Mouse (Mus musculus) monocyte, adult 2 months (primary cell): ENCODE measurements around the gene Prkx.

ENCODE experiments used
- DNase-seq, 2 experiments: peaks; one replicate each; pipeline ENCODE4 v3.0.0; 2022; ENCODE audit warnings: low spot score in 2 of 2, low read depth in 1 of 2

Prkx gene

DNA sequence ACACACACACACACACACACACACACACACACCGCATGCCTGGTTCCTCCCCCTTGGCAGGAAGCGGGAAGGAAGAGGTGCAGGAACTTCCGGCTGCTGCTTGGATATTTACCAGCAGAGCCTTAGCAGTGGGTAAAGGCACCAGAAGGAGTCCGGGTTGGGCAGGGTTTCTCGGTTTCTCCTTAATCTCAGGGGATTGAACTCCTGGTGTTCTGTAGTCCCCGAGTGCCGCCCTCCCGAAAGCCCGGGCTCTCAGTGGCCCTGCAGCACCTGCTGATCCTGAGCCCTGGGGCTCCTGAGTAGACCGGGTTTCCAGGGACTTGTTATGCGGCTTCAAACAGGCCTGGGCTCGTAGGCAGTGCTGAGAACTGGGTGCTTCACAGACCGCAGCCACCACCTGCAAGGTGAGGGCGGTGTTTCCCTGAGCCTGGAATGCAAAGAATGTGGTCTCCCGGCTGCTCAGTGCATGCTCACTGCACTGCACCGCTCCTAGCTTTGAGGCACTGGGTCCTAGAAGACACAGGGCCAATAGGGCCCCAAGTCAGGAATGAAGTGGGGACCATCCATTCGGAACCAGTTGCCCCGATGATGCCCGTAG lies at the start of gene Prkx:
TSS of gene Prkx (minus strand) at position 41 of the 598 bp plus-strand sequence.
- DNase-seq: no peak

DNA sequence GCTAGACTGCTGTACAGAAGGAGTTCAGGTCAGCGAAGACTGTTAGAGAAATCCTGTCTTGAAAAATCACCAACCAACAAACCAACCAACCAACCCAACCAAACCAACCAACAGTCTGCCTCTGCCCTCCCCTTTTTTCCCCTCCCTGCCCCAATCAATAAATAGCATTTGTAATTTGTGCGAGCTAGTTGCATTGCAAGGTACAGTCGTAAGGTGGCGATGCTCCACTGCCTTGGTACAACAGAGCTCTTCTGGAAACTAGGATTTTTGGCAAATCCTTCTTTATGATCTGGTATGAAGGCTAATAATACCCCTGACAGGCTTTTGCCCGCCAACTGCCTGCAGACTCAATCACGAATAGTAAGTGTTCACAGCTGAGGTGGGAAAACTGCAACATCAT lies 16.0 kb upstream of the Prkx start:
- no peak for DNase-seq

- peak in 1 of 2 experiments; percentile 27 for DNase-seq
Observed at GRCm38 (mm10) chrX:77810608-77811206, 14.6 kb upstream of the Prkx start.

DNA sequence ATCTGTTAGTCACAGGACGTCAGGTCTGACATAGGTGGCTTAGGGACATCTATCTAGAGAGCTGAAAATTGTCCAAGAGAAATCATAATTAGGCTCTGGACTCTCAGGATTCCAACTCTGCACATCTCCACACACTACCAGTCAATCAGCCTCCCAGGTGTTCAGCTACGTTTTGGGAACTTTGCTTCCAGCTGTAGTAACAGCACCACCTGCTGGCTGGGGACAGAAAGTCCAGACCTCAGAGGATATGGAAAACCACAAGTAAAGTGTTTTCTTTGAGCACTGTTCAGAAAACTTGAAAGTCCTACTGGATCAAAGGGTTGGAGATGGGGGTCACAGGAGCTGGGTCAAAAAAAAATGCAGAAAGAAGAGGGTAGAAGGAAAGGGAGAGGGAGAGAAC lies 12.5 kb upstream of the Prkx start:
- no peak for DNase-seq

DNA sequence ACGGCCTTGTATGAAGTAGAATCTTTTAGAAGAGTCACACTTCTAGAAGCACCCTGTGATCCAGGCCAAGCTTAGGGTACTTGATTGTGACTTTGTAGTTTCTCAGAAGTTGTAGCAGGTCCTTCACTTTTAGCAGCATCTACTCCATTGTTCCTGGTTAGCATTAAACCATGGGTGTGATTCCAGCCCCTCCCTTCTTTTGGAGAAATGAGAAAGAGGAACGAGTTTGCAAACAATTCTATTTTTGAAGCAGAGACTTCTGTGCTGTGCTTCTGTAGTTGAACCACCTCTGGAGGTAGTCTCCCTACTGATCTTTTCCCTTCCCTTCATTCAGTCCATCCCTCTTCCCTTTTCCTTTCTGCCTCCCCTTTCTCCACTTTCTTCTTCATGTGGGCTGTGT lies 6.2 kb upstream of the Prkx start:
- DNase-seq: no peak

DNA sequence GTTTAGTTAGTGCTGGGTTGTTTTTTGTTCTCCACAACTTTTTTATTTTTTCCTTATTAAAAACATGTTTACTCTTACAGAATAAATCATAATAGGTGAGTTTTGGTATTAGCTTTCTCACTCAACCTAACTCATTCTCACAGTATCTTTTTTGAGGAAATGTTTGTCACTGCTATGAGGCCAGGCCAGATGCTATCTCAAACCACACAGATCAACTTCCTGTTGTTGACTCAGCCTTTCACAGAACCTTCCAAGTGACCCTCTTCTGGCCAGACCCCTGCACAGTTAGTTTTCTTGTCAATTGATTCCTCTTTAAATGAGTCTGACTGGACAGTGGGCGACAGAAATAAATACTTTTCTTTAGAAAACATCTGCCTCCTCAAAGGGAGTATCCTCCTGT lies 5.5 kb upstream of the Prkx start:
- DNase-seq: no peak

- no peak for DNase-seq
Observed at GRCm38 (mm10) chrX:77799554-77799953, 3.5 kb upstream of the Prkx start.

GRCm38 (mm10) chrX:77797801-77798200 lies 1.7 kb upstream of the Prkx start:
- DNase-seq: no peak

GRCm38 (mm10) chrX:77796916-77797315 lies 838 bp upstream of the Prkx start:
- no peak for DNase-seq

- DNase-seq: peak; percentile 59 to 85
Observed at GRCm38 (mm10) chrX:77795858-77796174, 262 bp downstream of the Prkx start.

DNA sequence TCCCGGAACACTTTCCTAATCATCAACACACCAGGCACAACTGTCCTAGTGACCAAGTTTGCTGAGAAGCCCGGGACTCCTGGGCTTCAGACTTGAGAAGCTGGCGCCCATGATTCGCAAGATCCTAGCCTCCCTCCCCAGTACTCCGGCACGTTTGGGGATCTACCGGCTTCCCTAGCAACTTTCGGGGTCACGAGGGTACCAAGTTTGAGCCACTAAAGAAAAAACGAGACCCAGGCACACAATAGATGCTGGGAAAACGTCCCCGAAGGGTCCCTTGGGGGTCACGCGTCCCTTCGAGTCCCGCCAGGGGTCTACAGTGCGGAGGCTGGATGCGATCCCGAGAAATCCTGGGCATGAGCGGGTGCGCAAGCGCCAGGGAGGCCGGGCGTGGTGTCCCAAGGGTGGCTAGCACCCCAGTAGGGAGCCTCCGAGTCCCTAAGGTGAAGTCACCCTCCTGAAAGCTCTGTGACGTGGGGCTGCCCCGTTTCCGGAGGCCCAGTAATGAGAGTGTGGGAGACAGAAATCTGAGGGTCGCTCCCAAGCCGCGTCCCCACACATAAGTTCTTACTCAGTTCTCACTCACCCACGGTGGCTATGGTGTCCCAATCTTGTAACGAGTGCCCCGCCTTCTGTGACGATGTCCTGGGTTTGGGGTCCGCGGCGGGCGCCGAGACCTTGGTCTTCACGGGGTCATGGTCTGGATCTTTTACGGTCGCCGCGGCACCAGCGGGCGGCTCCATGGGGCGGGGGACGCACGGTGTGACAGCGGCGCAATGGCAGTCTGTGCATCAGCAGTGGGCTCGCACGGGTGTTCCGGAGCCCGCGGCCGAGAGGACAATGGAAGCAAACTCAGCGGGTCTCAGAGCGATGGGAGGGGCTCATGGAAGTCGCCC lies 868 bp downstream of the Prkx start:
- peak in 1 of 2 experiments; percentile 16 for DNase-seq

DNA sequence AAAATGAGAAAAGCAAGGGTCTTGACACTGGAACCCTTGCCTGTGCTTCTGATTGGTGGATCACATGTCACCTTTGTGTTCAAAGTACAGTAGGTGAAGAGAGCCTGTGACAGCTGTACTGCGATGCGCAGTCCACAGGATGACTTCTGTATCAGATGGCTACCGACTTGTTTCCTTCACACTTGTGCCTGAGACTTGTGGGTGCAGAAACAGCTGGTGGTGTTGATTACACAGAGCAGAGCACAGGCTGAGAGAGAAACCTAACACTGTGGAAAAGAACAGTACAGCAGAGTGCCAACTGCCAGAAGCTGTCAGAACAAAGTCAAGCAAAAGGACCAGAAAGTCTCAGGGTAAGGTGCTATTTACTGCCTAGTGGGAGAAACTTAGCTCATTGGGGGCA lies 7.4 kb downstream of the Prkx start:
- no peak for DNase-seq

GRCm38 (mm10) chrX:77786354-77786753 lies 9.7 kb downstream of the Prkx start:
- DNase-seq: no peak

- DNase-seq: no peak
Observed at GRCm38 (mm10) chrX:77777822-77778221, 18.3 kb downstream of the Prkx start.

DNA sequence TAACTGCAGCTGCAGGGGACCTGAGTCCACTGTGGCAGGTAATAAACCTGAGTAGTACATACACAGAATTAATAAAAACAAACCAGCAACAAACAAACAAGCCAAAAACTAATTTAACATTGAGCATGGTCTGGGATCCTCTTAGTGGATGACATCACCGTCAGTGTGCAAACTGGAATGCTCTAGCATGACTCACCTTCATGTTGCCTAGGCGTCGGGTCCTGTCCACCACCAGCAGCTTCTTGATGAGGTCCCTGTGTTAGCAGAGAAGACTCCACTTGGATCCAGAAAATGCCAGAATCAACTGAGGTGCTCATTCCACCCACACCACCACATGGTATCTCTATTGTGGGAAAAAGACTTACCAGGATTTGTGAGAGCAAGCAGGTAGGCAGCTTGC lies 30.9 kb downstream of the Prkx start:
- no peak for DNase-seq

DNA sequence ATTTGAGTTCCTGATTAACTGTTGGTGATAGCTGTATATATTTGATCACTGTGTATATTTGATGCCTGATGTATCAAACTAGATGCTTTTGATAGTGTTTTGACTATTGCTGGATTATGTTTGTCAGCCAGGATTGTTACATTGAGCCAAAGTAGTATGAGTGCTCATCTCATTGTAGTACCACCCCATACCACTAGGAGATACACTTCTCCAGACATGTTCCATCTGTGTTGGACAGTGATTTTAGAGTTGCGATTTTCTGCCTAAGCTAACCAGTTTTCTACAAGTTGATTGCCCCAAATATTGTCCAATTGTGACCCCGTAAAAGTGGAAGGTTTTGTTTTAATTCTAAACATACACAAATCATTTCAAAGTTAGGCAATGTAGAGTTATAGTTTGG lies 51.8 kb downstream of the Prkx start:
- DNase-seq: no peak

GRCm38 (mm10) chrX:77741383-77741782 lies 54.7 kb downstream of the Prkx start:
- DNase-seq: no peak

DNA sequence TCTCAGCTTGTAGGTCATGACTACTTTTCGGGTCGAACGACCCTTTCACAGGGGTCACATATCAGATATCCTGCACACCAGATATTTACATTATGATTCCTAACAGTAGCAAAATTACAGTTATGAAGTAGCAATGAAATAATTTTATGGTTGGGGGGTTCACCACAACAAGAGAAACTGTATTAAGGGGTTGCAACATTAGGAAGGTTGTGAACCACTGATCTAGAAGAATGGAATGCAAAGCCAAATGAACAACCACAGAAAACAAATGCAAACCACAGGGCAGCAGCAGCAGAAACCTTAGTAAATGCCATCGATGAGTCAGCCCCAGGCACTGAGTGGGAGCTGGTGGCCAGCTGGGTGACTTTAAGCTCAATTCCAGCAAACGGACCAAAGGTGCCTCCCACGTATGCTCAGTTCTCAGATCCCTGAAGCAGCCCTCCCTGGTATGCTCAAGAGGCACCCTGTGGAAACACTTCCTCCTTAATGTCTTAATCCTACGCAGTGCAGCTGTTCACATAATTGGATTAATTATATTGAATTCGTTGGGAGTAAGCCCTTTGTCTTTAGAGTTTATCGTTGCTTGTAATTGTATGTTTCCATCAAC lies 62.0 kb downstream of the Prkx start:
- no peak for DNase-seq

- no peak for DNase-seq
Observed at GRCm38 (mm10) chrX:77720298-77720697, 75.8 kb downstream of the Prkx start.
